Mouse (Mus musculus) E14TG2a.4 (cell line): ENCODE results near the gene Arhgap9.

Experiments
- H3K27me3 ChIP-seq: 2 replicates; pipeline ENCODE4 v1.6.1; 2014; ENCODE audit warnings: low read length, control low read depth; ENCODE audit not compliant: insufficient read depth
- H3K36me3 ChIP-seq: 2 replicates; pipeline ENCODE4 v1.6.1; 2014; ENCODE audit warnings: low read length, control low read depth; ENCODE audit not compliant: insufficient read depth
- H3K4me1 ChIP-seq: replicated peaks from 2 replicates; pipeline ENCODE4 v1.6.1; 2014; ENCODE audit warnings: low read depth, low read length, control low read depth
- H3K4me3 ChIP-seq: replicated peaks from 2 replicates; pipeline ENCODE4 v1.5.1; 2014; ENCODE audit warnings: mild to moderate bottlenecking, low read length
- H3K9me3 ChIP-seq: 2 replicates; pipeline ENCODE4 v1.6.1; 2014; ENCODE audit warnings: low read length, control low read depth
- CTCF ChIP-seq: conservative IDR thresholded peaks from 2 replicates; pipeline ENCODE4 v1.5.1; 2014; ENCODE audit warnings: low read length
- NANOG ChIP-seq: IDR thresholded peaks from 2 replicates; pipeline ENCODE4 v1.6.1; 2014; ENCODE audit warnings: borderline replicate concordance, low read length, mixed read lengths
- POU5F1 ChIP-seq: IDR thresholded peaks from 2 replicates; pipeline ENCODE4 v1.6.1; 2014; ENCODE audit warnings: low read length, borderline replicate concordance

Gene Arhgap9

GRCm38 (mm10) chr10:127349810-127350209 lies 28.0 kb downstream of the Arhgap9 start:
- peaks cover 49% of the 10 kb centered on the region for H3K4me1 ChIP-seq
- H3K27me3 ChIP-seq = peaks cover 6% of the 10 kb centered on the region; the same call in 1 of the 2 replicates
- TF ChIP-seq POU5F1 (no peak), CTCF (no peak), NANOG (no peak)

DNA sequence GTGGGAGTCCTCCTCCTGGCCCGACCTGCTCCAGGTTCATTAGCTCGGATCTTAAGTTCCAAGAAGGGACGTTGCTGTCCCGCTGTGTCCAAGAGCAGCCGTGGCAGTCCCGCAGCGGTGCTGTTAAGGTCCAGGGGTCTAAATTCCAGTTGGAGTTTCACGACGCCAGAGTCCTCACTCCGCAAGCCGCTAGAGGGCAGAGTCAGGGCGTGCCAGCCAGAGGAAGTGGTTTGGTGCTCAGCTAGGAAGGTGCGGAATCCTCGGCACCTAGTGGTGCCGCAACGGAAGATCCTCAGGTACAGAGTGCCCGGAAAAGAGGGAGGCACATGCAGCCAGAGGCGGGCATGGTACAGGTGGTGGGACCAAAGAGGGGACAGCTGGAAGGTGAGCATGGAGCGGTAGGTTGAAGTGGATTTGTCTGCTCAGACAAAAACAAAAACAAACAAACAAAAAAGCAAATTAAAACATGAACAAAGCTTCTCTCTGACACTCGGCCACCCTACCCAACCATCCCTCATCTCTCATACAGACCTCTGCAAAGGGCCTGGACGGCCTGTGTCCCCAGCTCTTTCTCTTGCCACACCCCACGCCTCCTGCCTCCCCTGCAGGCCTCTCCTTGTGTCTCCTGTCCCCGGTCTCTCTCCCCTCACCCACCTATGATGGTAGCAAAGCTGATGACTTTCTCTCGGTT lies 29.0 kb downstream of the Arhgap9 start:
- Histone ChIP-seq H3K4me3 (peak overlapping the region; percentile 69), H3K27me3 (peaks cover 15% of the 10 kb centered on the region), H3K36me3 (no peaks in the 10 kb centered on the region), H3K9me3 (no peaks in the 10 kb centered on the region), H3K4me1 (peaks cover 49% of the 10 kb centered on the region)
- TF ChIP-seq NANOG = no peak
- TF ChIP-seq CTCF = peak; percentile 79

More at GRCm38 (mm10) chr10:127349810-127350209, 28.0 kb downstream of the Arhgap9 start:
- Histone ChIP-seq H3K4me3 (peak overlapping the region; percentile 69), H3K9me3 (no peaks in the 10 kb centered on the region), H3K36me3 (no peaks in the 10 kb centered on the region)

GRCm38 (mm10) chr10:127351285-127351595 lies 29.5 kb downstream of the Arhgap9 start:
- H3K9me3 ChIP-seq = no peaks in the 10 kb centered on the region
- H3K4me3 ChIP-seq = peak overlapping the region; percentile 69
- H3K4me1 ChIP-seq = peaks cover 49% of the 10 kb centered on the region
- H3K36me3 ChIP-seq = no peaks in the 10 kb centered on the region
- peaks cover 19% of the 10 kb centered on the region for H3K27me3 ChIP-seq
- TF ChIP-seq CTCF (no peak), NANOG (no peak), POU5F1 (no peak)

- Histone ChIP-seq H3K27me3 (peaks cover 21% of the 10 kb centered on the region), H3K4me1 (peaks cover 49% of the 10 kb centered on the region), H3K4me3 (peak overlapping the region; percentile 37; the same call in 1 of the 2 replicates), H3K36me3 (no peaks in the 10 kb centered on the region), H3K9me3 (no peaks in the 10 kb centered on the region)
- TF ChIP-seq NANOG = no peak
- no peak for TF ChIP-seq CTCF
- no peak for TF ChIP-seq POU5F1
Observed at GRCm38 (mm10) chr10:127351719-127352118, 30.0 kb downstream of the Arhgap9 start.

DNA sequence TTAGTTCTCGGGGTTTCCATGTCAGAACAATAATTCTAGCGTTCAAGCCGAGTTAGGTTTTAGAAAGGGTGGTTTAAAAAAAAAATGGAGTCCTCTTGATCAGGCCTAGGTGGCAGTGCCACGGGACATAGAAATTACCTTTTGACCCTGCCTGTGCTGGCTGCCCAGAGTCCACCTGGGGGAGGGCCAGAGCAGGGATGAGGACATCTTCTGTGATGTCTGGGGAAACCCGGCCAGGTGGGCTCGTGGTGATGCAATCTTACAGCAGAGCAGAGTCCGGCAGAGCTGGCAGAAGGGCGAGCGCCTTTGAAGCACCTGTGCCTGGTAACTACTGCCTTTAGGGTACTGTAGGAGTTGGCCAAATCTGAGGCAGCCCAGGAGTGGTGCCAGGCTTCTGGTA lies 30.4 kb downstream of the Arhgap9 start:
- H3K36me3 ChIP-seq = no peaks in the 10 kb centered on the region
- H3K4me1 ChIP-seq = peaks cover 49% of the 10 kb centered on the region
- peaks cover 21% of the 10 kb centered on the region for H3K27me3 ChIP-seq
- TF ChIP-seq CTCF = no peak
- no peak for TF ChIP-seq NANOG
- no peak for TF ChIP-seq POU5F1
- no peaks in the 10 kb centered on the region for H3K9me3 ChIP-seq
- H3K4me3 ChIP-seq = peak overlapping the region; percentile 37; the same call in 1 of the 2 replicates

DNA sequence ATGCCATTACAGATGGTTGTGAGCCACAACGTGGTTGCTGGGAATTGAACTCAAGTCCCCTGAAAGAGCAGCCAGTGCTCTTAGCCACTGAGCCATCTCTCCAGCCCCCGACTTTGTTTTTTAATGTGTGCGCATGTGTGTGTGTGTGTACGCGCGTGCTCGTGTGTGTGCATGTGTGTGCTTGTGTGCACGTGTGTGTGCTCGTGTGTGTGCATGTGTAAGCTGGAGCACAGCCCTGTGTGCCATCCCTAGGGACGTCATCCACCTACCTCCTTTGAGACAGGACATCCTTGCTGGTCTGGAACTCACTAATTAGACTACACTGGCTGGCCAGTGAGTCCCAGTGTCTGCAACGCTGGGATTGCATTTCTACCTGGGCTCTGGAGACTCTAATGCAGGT lies 31.0 kb downstream of the Arhgap9 start:
- TF ChIP-seq CTCF = no peak
- TF ChIP-seq NANOG = no peak
- no peak for TF ChIP-seq POU5F1
- H3K36me3 ChIP-seq = no peaks in the 10 kb centered on the region
- no peak overlapping the region for H3K4me3 ChIP-seq
- H3K4me1 ChIP-seq = peaks cover 49% of the 10 kb centered on the region
- H3K27me3 ChIP-seq = peaks cover 21% of the 10 kb centered on the region
- H3K9me3 ChIP-seq = no peaks in the 10 kb centered on the region

- no peaks in the 10 kb centered on the region for H3K9me3 ChIP-seq
- peaks cover 39% of the 10 kb centered on the region for H3K4me1 ChIP-seq
- TF ChIP-seq POU5F1 = no peak
- H3K36me3 ChIP-seq = no peaks in the 10 kb centered on the region
- H3K27me3 ChIP-seq = peaks cover 21% of the 10 kb centered on the region
- H3K4me3 ChIP-seq = no peak within 1 kb of the TSS
Observed at GRCm38 (mm10) chr10:127353909-127354895, 32.4 kb downstream of the Arhgap9 start, which contains the start of gene Inhbe. Gene Inhbe (minus strand): TSS chr10:127354411.

- Histone ChIP-seq H3K9me3 (no peaks in the 10 kb centered on the region), H3K36me3 (no peaks in the 10 kb centered on the region), H3K27me3 (peaks cover 21% of the 10 kb centered on the region), H3K4me1 (peaks cover 29% of the 10 kb centered on the region), H3K4me3 (no peak overlapping the region)
- TF ChIP-seq POU5F1 (no peak), CTCF (no peak)
Observed at GRCm38 (mm10) chr10:127355336-127355735, 33.6 kb downstream of the Arhgap9 start.
